Mouse (Mus musculus) lung, adult 18-20 months (tissue): ENCODE measurements around the gene Mettl6.
A peak's percentile ranks its signal among the peaks of the same experiment; 100 is the strongest.
"Not testable (repeated sequence)": the region's sequence is repeated elsewhere in the genome, so short reads cannot be mapped to it uniquely, and the experiment has no call there.

Experiments used
- DNase-seq, 2 experiments: peaks; one replicate each; pipeline ENCODE4 v3.0.0; 2022; ENCODE audit warnings: mixed read lengths in 2 of 2

Mettl6 gene

GRCm38 (mm10) chr14:31472451-31473061 lies 22.3 kb downstream of the Mettl6 start:
- DNase-seq = peak in 1 of 2 experiments; percentile 55

DNA sequence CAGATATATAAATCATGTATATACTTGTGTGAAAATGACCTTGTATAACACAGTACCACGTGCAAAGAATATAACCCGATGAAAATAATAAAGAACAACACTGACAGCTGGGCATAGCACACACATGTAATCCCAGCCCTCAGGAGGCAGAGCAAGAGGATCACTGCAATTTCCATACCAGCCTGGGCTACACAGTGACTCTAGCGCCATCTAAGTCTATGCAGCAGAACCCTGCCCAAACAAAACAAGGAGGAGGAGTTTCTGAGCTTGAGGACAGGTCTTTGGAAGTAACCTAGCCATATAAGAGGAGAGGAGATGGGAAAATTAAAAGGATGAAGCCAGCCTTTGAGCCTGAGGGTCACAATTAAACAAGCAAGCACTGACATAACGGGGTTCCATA lies 25.1 kb downstream of the Mettl6 start:
- no peak for DNase-seq

DNA sequence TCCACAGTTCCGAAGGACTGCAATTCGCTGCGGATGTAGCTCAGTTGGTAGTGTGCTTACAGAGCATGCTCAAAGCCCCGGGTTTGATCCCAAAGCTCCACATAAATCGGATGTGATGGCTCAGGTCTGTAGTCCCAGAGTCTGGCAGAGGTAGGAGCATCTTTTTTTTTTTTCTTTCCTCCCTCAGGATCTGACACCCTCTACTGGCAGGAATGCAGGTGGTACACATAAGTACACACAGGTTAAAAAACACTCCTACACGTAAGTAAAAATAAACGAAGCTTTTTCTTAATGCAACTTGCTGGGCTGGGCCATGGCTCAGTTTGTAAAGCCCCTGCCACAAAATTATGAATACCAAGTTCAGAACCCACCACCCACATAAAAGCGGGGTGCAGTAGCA lies 30.7 kb downstream of the Mettl6 start:
- no peak for DNase-seq

DNA sequence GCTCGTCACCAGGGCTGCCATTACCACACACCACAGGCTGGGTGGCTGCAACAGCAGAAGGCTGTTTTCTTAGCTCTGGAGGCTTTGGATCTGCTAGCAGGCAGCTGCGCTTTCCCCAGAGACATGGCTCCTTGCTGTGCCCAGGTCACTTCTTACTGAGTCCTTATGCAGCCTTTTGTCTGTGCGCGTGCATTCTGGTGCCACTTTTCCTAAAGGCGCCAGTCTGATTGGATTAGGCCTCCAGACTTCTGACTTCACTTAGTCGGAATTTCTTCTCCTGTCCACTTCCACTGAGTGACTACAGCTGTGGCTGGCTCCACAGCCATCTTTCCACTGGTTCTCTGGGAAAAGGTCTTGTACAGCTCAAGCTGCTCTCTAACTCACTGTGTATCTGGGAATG lies 32.0 kb downstream of the Mettl6 start:
- DNase-seq = peak in 1 of 2 experiments; percentile 31

GRCm38 (mm10) chr14:31462226-31462625 lies 32.6 kb downstream of the Mettl6 start:
- DNase-seq = peak in 1 of 2 experiments; percentile 12

- peak; percentile 33 to 47 for DNase-seq
Measured at GRCm38 (mm10) chr14:31458006-31458405, 36.8 kb downstream of the Mettl6 start.

DNA sequence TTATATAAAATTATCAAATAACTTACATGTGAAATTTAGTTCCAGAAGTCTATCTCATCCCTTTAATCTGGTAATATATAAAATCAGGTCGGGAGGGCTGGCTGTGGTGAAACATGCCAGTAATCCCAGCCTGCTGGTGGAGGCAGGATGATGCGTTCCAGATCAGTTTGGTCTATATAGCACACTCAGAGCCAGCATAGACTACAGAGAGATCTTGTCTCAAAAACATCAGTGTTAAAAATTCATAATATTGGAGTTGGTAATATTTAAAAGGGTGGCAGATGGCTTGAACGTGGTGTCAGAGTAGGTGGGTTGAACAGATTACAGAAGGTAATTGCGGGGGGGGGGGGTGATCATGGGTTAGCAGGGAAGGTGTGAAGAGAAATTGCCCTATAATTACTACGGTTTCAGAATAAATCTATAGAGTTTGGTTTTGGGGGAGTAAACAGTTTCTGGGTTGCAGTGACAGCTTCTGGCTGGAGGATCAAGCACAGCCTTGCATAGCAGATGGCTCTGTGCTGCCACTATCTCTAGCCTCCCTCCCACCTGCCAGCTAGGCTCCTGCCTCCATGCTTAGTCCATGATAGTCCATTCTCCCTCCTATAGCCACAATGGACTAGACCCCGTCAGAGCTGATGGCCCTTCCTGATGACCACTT lies 38.6 kb downstream of the Mettl6 start:
- DNase-seq = no peak

- DNase-seq = no peak
Measured at GRCm38 (mm10) chr14:31454849-31455566, 39.8 kb downstream of the Mettl6 start.

GRCm38 (mm10) chr14:31453946-31454345 lies 40.9 kb downstream of the Mettl6 start:
- not testable (repeated sequence) for DNase-seq

DNA sequence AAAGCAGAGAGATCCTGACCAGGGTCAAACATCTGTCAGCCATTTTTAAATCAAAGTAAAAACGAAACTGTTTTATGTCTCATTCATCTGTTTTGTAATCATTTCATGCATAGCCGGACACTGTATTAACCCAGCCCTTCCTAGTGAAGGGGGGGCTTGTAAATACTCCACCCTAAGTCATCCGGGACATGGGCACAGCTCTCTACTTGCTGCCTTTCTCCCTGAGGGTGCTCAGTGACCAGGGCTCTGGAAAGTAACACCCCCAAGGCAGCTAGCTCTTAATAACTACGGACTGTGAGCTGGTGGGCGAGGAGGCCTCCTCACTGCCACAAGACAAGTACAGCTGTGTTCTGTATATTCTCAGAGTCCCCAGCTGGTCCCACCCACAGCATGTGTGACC lies 45.8 kb downstream of the Mettl6 start:
- peak in 1 of 2 experiments; percentile 46 for DNase-seq

- no peak for DNase-seq
Measured at GRCm38 (mm10) chr14:31443616-31444015, 51.2 kb downstream of the Mettl6 start.

GRCm38 (mm10) chr14:31440725-31441124 lies 54.1 kb downstream of the Mettl6 start:
- DNase-seq = no peak

DNA sequence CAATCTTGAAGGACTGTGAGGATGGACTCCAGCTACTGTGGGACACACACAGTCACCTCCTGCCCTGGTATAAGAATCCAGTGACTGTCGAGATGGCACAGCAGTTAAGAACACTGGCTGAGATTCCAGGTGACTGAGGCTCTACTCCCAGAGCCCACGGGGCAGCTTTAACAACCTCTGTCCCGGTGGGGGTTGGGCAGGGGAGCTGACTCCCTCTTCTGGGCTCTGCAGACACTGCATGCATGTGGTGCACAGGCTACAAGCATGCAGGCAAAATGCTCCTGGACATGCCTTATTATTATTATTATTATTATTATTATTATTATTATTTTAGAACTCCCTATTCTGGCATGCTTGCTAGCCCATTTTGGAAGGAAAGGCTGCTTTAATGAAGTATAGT lies 54.6 kb downstream of the Mettl6 start:
- DNase-seq = no peak

DNA sequence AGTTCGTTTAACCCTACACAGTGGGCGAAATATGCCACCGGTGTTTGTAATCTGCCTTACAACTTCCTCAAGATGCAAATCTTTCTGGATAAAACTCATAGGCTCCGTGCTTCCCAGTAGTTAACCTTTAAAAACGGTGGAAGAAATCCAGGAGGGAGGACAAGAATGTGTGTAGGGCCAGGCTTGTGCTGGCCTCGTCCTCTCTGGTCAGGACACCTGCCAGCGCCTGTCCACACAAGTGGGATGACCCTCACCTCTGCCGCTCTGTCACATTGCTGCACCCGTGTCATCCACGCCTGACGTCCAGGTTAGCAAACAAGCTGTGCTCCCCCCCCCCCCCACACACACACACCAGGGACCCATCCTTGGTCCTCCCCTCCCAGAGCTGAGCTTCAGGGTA lies 55.6 kb downstream of the Mettl6 start:
- no peak for DNase-seq

- no peak for DNase-seq
Measured at GRCm38 (mm10) chr14:31437826-31438529, 56.9 kb downstream of the Mettl6 start.

DNA sequence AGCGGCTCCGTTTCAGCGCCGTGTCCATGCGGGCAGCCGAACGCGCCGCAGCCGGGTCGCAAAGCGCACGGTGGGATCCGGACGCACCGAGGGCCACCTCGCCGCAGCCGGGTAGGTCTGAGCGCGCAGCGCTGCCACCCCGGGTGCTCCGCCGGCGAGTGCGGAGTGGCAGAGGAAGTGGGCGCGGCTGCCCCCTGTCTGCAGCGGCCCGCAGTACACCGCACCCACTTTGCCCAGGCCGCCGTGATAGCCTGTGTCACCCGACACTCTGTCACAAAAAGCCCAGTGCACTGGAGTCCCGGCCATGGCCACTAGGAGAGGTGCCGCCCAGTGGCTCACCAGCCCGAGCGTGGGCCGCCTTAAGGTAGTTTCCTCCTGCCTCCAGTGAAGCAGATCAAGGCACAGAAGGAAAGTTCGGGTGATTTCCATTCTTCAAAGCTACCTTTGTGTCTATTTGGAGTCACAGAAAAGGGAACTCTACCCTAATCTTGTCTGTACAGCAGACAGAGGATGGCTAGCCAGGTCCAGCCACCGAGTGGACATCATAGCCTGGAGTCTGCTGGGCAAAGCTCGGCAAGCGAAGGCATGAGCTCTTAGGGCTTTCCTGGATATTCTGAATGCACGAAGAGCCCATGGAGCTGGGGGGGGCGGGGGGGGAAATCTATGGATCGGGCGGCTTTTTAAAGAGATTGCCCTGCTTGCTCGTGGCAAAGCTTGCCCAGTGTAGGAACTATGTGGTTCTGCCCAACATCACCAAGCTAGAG lies 58.7 kb downstream of the Mettl6 start, which contains the start of gene Sh3bp5:
Sh3bp5 (minus strand) TSS at position 149 of the 764 bp plus-strand sequence.
- peak; percentile 92 for DNase-seq

DNA sequence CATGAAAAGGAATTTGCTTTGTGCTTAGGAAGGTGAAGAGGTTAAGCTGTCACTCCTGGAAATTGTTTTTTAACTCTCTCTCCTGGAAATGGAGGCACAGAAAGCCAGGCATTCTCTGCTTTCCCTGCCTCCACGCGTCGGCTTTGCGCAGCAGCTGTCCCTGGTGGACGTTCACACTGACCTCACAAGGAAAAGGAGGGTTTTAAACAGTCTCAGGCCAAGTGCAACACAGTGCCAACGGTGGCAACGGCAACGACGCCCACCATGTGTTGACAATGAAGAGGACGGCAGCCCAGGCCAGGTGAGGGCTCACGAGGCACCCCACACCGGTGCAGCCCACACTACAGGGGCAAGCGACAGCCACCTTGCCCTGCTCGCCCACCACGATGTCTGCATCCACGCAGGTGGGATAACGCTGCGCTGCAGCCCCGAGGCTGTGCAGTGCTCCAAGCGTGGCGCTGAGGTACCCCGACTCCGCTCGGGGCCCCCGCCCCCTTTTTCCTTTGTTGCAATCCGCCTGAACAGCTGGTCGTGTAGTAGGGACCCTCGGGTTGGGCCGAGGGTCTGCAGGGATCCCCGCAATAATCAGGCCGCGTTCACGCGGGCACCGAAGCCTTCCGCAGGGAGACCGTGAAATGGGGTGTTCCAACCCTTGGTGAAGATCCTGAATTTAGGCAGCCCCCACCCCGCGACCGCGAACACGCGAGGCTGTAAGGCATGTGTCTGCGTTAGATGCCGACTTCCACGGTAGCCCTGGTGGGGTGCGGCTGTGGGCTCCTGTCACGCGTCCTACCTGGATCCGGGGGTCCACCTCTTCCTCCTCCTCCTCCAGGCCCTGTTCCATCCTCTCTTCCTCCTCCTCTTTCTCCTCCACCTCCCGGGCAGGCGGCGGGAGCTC lies 59.6 kb downstream of the Mettl6 start:
- no peak for DNase-seq

- DNase-seq = no peak
Measured at GRCm38 (mm10) chr14:31434426-31434825, 60.4 kb downstream of the Mettl6 start.

GRCm38 (mm10) chr14:31433851-31434360 lies 60.9 kb downstream of the Mettl6 start:
- DNase-seq = peak in 1 of 2 experiments; percentile 37

DNA sequence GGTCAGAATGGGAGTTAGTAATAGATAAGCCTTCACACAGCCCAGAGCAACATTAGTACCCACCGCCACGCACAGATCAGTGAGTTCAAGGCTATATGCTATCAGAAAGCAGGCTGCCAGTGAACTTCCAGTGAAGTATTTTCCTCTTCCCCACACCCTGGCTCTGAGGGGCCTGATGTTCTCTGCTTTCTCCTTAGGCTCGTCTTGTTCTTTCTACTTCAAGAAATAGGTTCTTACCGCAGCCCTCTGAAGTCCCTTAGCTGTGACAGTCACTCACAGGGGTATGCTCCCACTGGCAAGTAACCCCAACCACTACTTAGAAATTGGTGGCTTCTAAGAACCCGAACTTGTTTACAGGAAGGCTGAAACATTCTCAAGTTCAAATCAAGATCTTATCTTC lies 61.7 kb downstream of the Mettl6 start:
- no peak for DNase-seq

GRCm38 (mm10) chr14:31432424-31432823 lies 62.4 kb downstream of the Mettl6 start:
- DNase-seq = no peak
